In the genomic region with DNA sequence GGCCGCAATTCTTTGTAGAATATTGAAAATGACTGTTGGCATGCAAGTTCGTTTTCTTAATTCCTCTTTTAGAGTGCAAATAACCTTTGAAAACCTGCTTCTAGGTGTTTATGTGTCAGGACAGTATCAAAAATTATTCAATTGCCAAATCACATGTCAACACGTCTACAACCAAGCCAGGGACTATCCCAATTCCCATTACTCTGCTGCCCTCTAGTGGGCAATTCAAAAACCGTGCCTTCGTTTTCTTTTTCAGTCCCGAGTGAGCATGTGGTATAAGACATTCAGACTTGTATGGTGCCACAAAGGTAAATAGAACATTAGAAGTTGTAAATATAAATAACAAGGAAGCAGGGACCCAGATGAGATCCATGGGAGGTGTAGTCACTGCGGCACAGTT, we compare ENCODE assay signal across 8 mouse cellular contexts.
DNase-seq lines count a peak whose midpoint lies in the region; ATAC-seq and TF ChIP-seq lines count a peak whose summit lies in the region.

No protein-coding gene starts in this region.

- ATAC-seq in granulocyte monocyte progenitor cell, adult 5-6 weeks (replicated peaks; ENCODE audit: poor library complexity, severe bottlenecking) = peak; percentile 79; the same call in 1 of the 2 replicates
- ATAC-seq in liver, postnatal 0 days = no peak
- no peak for ATAC-seq in erythroid progenitor cell, adult 5-6 weeks (replicated peaks; ENCODE audit: low FRiP score, poor library complexity, severe bottlenecking)

- H3K9ac ChIP-seq in liver, postnatal 0 days (replicated peaks) = no peak overlapping the region

- peak; percentile 88 for TF ChIP-seq CTCF in liver, postnatal 0 days (IDR thresholded peaks at IDR 0.05; ENCODE audit: low read depth)

- H3K27me3 ChIP-seq in liver, postnatal 0 days (ENCODE audit: insufficient read depth, low read length) = no peaks in the 10 kb centered on the region

- no peaks in the 10 kb centered on the region for H3K9me3 ChIP-seq in liver, postnatal 0 days (ENCODE audit: low read length)

- peak; percentile 12 for DNase-seq in CD4-positive helper T cell, adult 2 months (ENCODE audit: low read depth, low spot score)
- DNase-seq in adipocyte (ENCODE audit: low spot score) = peak; percentile 79
- DNase-seq in embryo, embryonic 10.5 days (ENCODE audit: low spot score) = peak; percentile 93
- peak; percentile 79 to 82 for DNase-seq in kidney, postnatal 4 days
- DNase-seq in liver, postnatal 0 days = peak; percentile 70
- peak; percentile 94 for DNase-seq in retina, embryonic 14.5 days (ENCODE audit: low spot score)

- 18% methylated on average over 7 of the region's 7 CpGs for WGBS in liver, postnatal 0 days (ENCODE audit: insufficient replicate concordance)

- H3K4me1 ChIP-seq in liver, postnatal 0 days (ENCODE audit: insufficient read depth) = no peaks in the 10 kb centered on the region

- H3K4me3 ChIP-seq in liver, postnatal 0 days (ENCODE audit: low read depth, low read length) = no peak overlapping the region

- no peak overlapping the region for H3K27ac ChIP-seq in liver, postnatal 0 days (ENCODE audit: low read depth)

- no peak overlapping the region for H3K4me2 ChIP-seq in liver, postnatal 0 days (ENCODE audit: low read depth, low read length)

- TF ChIP-seq EP300 in liver, postnatal 0 days (IDR thresholded peaks at IDR 0.05; ENCODE audit: low read depth) = no peak

- H3K36me3 ChIP-seq in liver, postnatal 0 days (replicated peaks; ENCODE audit: insufficient read depth, low read length) = no peaks in the 10 kb centered on the region

Comparison
In these comparisons a context has a peak if more than half of its experiments do, and no peak if none do; other contexts are left out.
1. DNase-seq: peak in every context shown above with its lines; median percentile 94 in retina, embryonic 14.5 days; 93 in embryo, embryonic 10.5 days; 80 in kidney, postnatal 4 days; 79 in adipocyte; 70 in liver, postnatal 0 days; 12 in CD4-positive helper T cell, adult 2 months.